Mouse (Mus musculus): ENCODE results near the gene Uhrf1bp1l.

DNA sequence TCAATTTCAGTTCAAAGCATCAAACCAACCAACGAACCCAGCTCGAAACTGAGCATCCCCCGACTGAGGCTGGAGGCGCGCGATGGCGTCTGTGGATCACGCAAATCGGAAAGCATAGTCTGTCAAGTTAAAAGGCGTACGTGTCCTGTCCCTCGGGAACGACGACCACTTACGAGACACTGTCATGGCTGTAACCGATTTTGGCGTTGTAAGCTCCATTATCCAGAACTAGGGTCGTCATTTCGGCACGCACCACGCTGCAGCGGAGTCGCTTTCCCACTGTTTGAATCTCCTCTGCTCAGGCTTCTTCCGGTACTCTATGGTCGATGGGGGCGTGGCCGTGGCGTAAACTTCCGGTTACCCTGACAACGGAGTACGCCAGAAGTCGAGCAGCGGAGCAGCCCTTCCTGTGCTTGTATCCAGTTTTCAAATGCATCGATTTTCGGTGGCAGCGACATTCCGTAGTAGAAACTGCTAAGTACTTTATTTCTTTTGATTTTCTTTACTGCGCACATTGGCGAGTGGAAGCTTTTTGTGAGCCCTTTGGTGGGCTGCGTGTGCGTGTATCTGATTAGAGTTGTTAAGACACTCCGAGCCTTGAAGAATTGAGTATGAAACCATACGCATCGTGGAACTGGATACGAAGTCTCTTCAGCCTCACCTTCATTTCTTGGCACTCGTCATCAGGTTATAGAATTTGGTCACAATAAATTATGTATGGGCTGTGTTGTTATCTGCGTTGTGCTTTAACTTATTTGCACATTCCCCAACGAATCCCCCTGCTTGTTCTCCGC, 12.6 kb upstream of the Uhrf1bp1l start, which contains the start of gene Actr6:
- TF ChIP-seq CTCF (IDR thresholded peaks at IDR 0.05; ENCODE audit: insufficient read depth, low read length) (no peak), POLR2A (IDR thresholded peaks at IDR 0.05; ENCODE audit: borderline replicate concordance, extremely low read depth, low read depth, low read length) (peak; percentile 82; the same call in 1 of the 2 replicates)

Measured in lung, adult 2 months (tissue).